Comparison of ENCODE assay signal across 1 mouse cellular context in the genomic region with DNA sequence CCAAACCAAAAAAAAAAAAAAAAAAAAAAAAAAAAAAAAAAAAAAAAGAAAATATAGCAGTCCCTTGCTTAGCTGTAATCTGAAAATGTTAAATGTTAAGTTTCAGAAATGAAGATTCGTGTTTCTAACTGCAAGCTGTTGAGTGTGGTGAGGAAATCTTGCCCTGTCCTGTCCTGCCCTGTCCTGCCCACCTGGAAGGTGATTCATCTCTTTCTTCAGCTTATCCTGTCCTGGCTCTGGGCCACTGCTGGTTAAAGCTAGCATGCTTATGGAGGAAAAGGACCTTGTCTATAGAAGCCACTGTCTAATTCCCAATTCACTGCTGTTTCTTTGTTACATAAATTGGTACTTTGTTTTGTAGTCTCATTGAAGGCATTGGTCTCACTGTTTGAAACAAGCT.
TF ChIP-seq lines count a peak whose summit lies in the region.

No protein-coding gene starts in this region.

TF ChIP-seq in MEL, 35 proteins besides CTCF, POLR2A, EP300 and RAD21:
- TF ChIP-seq ZNF384 (IDR thresholded peaks at IDR 0.05; ENCODE audit: low read depth, low read length): peak; percentile 6; the same call in 1 of the 2 replicates
- no peak for TF ChIP-seq E2F4 (IDR thresholded peaks at IDR 0.05; ENCODE audit: borderline replicate concordance, low read depth, low read length)
